In genomic region chr5:120322031-120322731, GRCm38 (mm10) we compare ENCODE assay signal across 10 mouse cellular contexts.
DNase-seq lines count a peak whose midpoint lies in the region; ATAC-seq lines count a peak whose summit lies in the region.
"Had no signal": no experiment of that assay in that cellular context is flagged by ENCODE, and none has a peak within 500 bp of the region (broad histone marks: within the 10 kb centered on the region; RNA-seq: fewer than 3 reads in every experiment).

No protein-coding gene starts in this region.

- ATAC-seq in limb, embryonic 11.5 days (ENCODE audit: insufficient number of reproducible peaks, low FRiP score, low TSS enrichment, low read depth) = no peak
- no peak for ATAC-seq in stomach, embryonic 15.5 days (ENCODE audit: insufficient read depth, low FRiP score, low read depth)
- ATAC-seq in CD4-positive, CD25-positive, alpha-beta regulatory T cell, adult 4 months = no peak

- H3K4me2 ChIP-seq in limb, embryonic 11.5 days (ENCODE audit: low read depth, severe bottlenecking) = peak overlapping the region; percentile 26
- H3K4me2 ChIP-seq in stomach, embryonic 15.5 days = peak overlapping the region; percentile 45

- peak overlapping the region; percentile 9 for H3K9ac ChIP-seq in limb, embryonic 11.5 days (ENCODE audit: low read length)
- H3K9ac ChIP-seq in stomach, embryonic 15.5 days = no peak overlapping the region

- peaks cover 96% of the 10 kb centered on the region for H3K27me3 ChIP-seq in forebrain, embryonic 10.5 days (ENCODE audit: poor library complexity, severe bottlenecking)
- H3K27me3 ChIP-seq in limb, embryonic 11.5 days (ENCODE audit: control insufficient read depth, insufficient read depth, low read length) = peaks cover 28% of the 10 kb centered on the region
- 0 out of 2 replicates have a peak, but pooled peaks cover 23% of the 10 kb centered on the region for H3K27me3 ChIP-seq in stomach, embryonic 15.5 days (replicated peaks)

- peak overlapping the region; percentile 93 for H3K27ac ChIP-seq in forebrain, embryonic 10.5 days
- no peak overlapping the region for H3K27ac ChIP-seq in limb, embryonic 11.5 days (replicated peaks; ENCODE audit: low read depth, low read length)
- no peak overlapping the region for H3K27ac ChIP-seq in stomach, embryonic 15.5 days

- intact Hi-C loops in left cerebral cortex, postnatal 4 days (cut with DNase I) = no loop called here
- intact Hi-C loops in left cerebral cortex, postnatal 36 days (cut with DNase I) = no loop called here

- DNase-seq in left cerebral cortex, postnatal 4 days = peak; percentile 21
- no peak for DNase-seq in left cerebral cortex, postnatal 36 days (ENCODE audit: low spot score in 2 of 2)
- peak; percentile 83 for DNase-seq in forebrain, embryonic 10.5 days (ENCODE audit: extremely low spot score, low spot score)
- peak; percentile 33 for DNase-seq in limb, embryonic 11.5 days (ENCODE audit: low spot score)
- no peak for DNase-seq in gastrocnemius, postnatal 10 days
- DNase-seq in cerebellum, adult 11-12 months = no peak
- DNase-seq: cerebellum, adult 2 months had no signal

- H3K36me3 ChIP-seq in forebrain, embryonic 10.5 days (replicated peaks) = no peaks in the 10 kb centered on the region
- no peaks in the 10 kb centered on the region for H3K36me3 ChIP-seq in limb, embryonic 11.5 days (ENCODE audit: control insufficient read depth, insufficient read depth, low read length)
- no peaks in the 10 kb centered on the region for H3K36me3 ChIP-seq in stomach, embryonic 15.5 days

- H3K4me1 ChIP-seq in forebrain, embryonic 10.5 days = peaks cover 49% of the 10 kb centered on the region
- 0 out of 2 replicates have a peak, but pooled peaks cover 2% of the 10 kb centered on the region for H3K4me1 ChIP-seq in limb, embryonic 11.5 days (ENCODE audit: control insufficient read depth, insufficient read depth, low read length)
- no peaks in the 10 kb centered on the region; the same call in 1 of the 2 replicates for H3K4me1 ChIP-seq in stomach, embryonic 15.5 days

- H3K9me3 ChIP-seq in forebrain, embryonic 10.5 days = no peaks in the 10 kb centered on the region
- no peaks in the 10 kb centered on the region for H3K9me3 ChIP-seq in limb, embryonic 11.5 days (ENCODE audit: control insufficient read depth, low read length)
- no peaks in the 10 kb centered on the region for H3K9me3 ChIP-seq in stomach, embryonic 15.5 days

- H3K4me3 ChIP-seq in forebrain, embryonic 10.5 days = peak overlapping the region; percentile 47
- H3K4me3 ChIP-seq in limb, embryonic 11.5 days (ENCODE audit: low read depth, low read length) = peak overlapping the region; percentile 19
- H3K4me3 ChIP-seq in stomach, embryonic 15.5 days (replicated peaks) = peak overlapping the region; percentile 21
- H3K4me3 ChIP-seq: myocyte had no signal

- 1% methylated on average over 30 of the region's 30 CpGs for WGBS in forebrain, embryonic 10.5 days
- WGBS in limb, embryonic 11.5 days = 1% methylated on average over 30 of the region's 30 CpGs
- 3% methylated on average over 28 of the region's 30 CpGs for WGBS in stomach, embryonic 15.5 days

Comparison
In these comparisons a context has a peak if more than half of its experiments do, and no peak if none do; other contexts are left out.
1. DNase-seq: peak in left cerebral cortex, postnatal 4 days (single experiment), forebrain, embryonic 10.5 days (single experiment) and limb, embryonic 11.5 days (single experiment); none in left cerebral cortex, postnatal 36 days (0 of 2), gastrocnemius, postnatal 10 days (single experiment) and cerebellum, adult 11-12 months (single experiment).
2. Peak in every context shown above with its lines, with median percentiles within 50 percentile points of each other: H3K4me3 ChIP-seq.